31 mouse cellular contexts compared by ENCODE assay signal in the genomic region with DNA sequence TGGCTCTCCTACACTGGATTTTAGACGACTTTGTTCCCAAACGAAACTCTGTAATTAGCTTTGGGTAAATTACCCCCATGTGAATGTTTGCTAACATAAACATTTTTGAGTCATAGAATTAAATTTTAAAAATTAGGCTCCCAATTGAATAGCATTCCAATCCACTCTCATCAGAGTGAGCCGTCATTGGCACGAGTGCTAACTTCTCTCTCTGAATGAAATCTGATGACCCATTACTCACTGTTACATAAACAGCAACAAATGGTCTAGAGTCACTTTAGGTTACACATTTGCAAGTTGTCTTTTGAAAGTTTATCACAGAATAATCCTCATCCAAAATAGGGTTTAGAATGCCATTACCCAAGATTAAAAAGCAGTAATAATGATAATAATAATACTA. TPM values are rescaled to one million over a fixed set of nuclear protein-coding genes. Genes with fewer than 3 reads are reported as not detected.
DNase-seq lines count a peak whose midpoint lies in the region; ATAC-seq and TF ChIP-seq lines count a peak whose summit lies in the region.
"Had no signal": no experiment of that assay in that cellular context is flagged by ENCODE, and none has a peak within 500 bp of the region (broad histone marks: within the 10 kb centered on the region; RNA-seq: fewer than 3 reads in every experiment).

No protein-coding gene starts in this region.

- no peak for ATAC-seq in kidney, embryonic 16.5 days (ENCODE audit: low FRiP score, low TSS enrichment)
- ATAC-seq: activated CD4-positive, CD25-positive, alpha-beta regulatory T cell, adult 4 months; forebrain, embryonic 13.5 days; forebrain, embryonic 16.5 days; intestine, postnatal 0 days had no signal

- peaks cover 3% of the 10 kb centered on the region for H3K36me3 ChIP-seq in kidney, embryonic 16.5 days (ENCODE audit: insufficient read depth, low read length)

- H3K9ac ChIP-seq in kidney, embryonic 16.5 days (replicated peaks; ENCODE audit: low read length): no peak overlapping the region
- H3K9ac ChIP-seq: forebrain, embryonic 13.5 days; heart, embryonic 12.5 days; heart, embryonic 15.5 days; hindbrain, embryonic 12.5 days; hindbrain, embryonic 15.5 days had no signal

- no peak for TF ChIP-seq POLR2A in lung, adult 2 months (IDR thresholded peaks at IDR 0.05; ENCODE audit: borderline replicate concordance, extremely low read depth, low read depth, low read length)

- DNase-seq in gastrocnemius, postnatal 14 days: peak; percentile 9
- DNase-seq in gastrocnemius, postnatal 10 days: no peak
- peak; percentile 23 for DNase-seq in kidney, adult 9 months
- peak; percentile 63 for DNase-seq in NIH3T3 (ENCODE audit: low read depth)
- peak; percentile 67 for DNase-seq in skeletal muscle tissue, adult 2 months (ENCODE audit: low read depth, low spot score)
- DNase-seq in cerebellum, adult 9-10 months: no peak
- DNase-seq in lung, adult 2 months: no peak
- DNase-seq: adrenal gland, postnatal 10 days; adrenal gland, postnatal 36 days; cerebellum, adult 11 months; cerebellum, adult 2 months; cerebellum, postnatal 10 days; cerebellum, postnatal 36 days; gastrocnemius, postnatal 25 days; heart, postnatal 14 days; kidney, adult 2 months had no signal

- no peak overlapping the region for H3K4me2 ChIP-seq in kidney, embryonic 16.5 days (replicated peaks; ENCODE audit: low read depth, low read length)
- H3K4me2 ChIP-seq: forebrain, embryonic 13.5 days; heart, embryonic 12.5 days; heart, embryonic 15.5 days; hindbrain, embryonic 12.5 days; hindbrain, embryonic 15.5 days had no signal

- no peak for TF ChIP-seq CTCF in lung, adult 2 months (IDR thresholded peaks at IDR 0.05; ENCODE audit: insufficient read depth, low read length)

- H3K9me3 ChIP-seq in kidney, embryonic 16.5 days (ENCODE audit: low read length): no peaks in the 10 kb centered on the region
- H3K9me3 ChIP-seq: forebrain, embryonic 10.5 days; forebrain, embryonic 13.5 days; heart, embryonic 12.5 days; heart, embryonic 15.5 days; hindbrain, embryonic 12.5 days; hindbrain, embryonic 15.5 days had no signal

- whole genome bisulfite sequencing in kidney, embryonic 16.5 days: 43% methylated on average over 4 of the region's 4 CpGs
- WGBS in lung, adult 2 months: 47% methylated on average over 4 of the region's 4 CpGs

- intact Hi-C loops in gastrocnemius, postnatal 14 days (cut with DNase I; ENCODE audit: low total_unique reads): no loop called here

- no peak overlapping the region for H3K4me3 ChIP-seq in kidney, embryonic 16.5 days (ENCODE audit: low read length)
- H3K4me3 ChIP-seq in lung, adult 2 months (replicated peaks; ENCODE audit: extremely low read depth, low read depth, low read length): no peak overlapping the region
- H3K4me3 ChIP-seq: forebrain, embryonic 10.5 days; forebrain, embryonic 13.5 days; heart, embryonic 12.5 days; heart, embryonic 15.5 days; hindbrain, embryonic 12.5 days; hindbrain, embryonic 15.5 days had no signal

- no peaks in the 10 kb centered on the region for H3K27me3 ChIP-seq in kidney, embryonic 16.5 days (ENCODE audit: insufficient read depth, low read length)
- H3K27me3 ChIP-seq: forebrain, embryonic 13.5 days; heart, embryonic 12.5 days; heart, embryonic 15.5 days; hindbrain, embryonic 12.5 days; hindbrain, embryonic 15.5 days had no signal

- no peak overlapping the region for H3K27ac ChIP-seq in kidney, embryonic 16.5 days (ENCODE audit: low read length)
- H3K27ac ChIP-seq: forebrain, embryonic 10.5 days; forebrain, embryonic 13.5 days; heart, embryonic 15.5 days; hindbrain, embryonic 12.5 days; hindbrain, embryonic 15.5 days had no signal

- no peaks in the 10 kb centered on the region; the same call in 1 of the 2 replicates for H3K4me1 ChIP-seq in kidney, embryonic 16.5 days (ENCODE audit: insufficient read depth, low read length)
- peaks cover 4% of the 10 kb centered on the region; the same call in 1 of the 2 replicates for H3K4me1 ChIP-seq in lung, adult 2 months (ENCODE audit: control insufficient read depth, insufficient read depth, low read length)
- H3K4me1 ChIP-seq: forebrain, embryonic 10.5 days; forebrain, embryonic 13.5 days; hindbrain, embryonic 12.5 days; hindbrain, embryonic 15.5 days had no signal

RNA-seq across cellular contexts. Expression of gene Lmod2, which starts 12.0 kb away (rescaled TPM):
- total RNA-seq in gastrocnemius, postnatal 14 days (2021): 100 to 1,000 TPM; 118 to 208 TPM
- 100 to 1,000 TPM; 126 TPM for total RNA-seq in gastrocnemius, postnatal 10 days (2021)
- polyA plus RNA-seq in kidney, embryonic 16.5 days (2015; fragmentation: Nextera tagmentation; extraction: Ambion mirVana): 0.12 and 0.32 TPM in 2 replicates
- 2.3 and 6.4 TPM in 2 replicates for polyA plus RNA-seq in lung, adult 2 months (2012; rRNA removed)
- total RNA-seq: ES-E14; granulocyte monocyte progenitor cell, adult 5-6 weeks; hematopoietic stem cell, adult 5-6 weeks had no signal
- polyA plus RNA-seq: activated CD4-positive, CD25-positive, alpha-beta regulatory T cell, adult 4 months; cortical plate, adult 2 months; forebrain, embryonic 10.5 days; forebrain, embryonic 13.5 days; forebrain, embryonic 16.5 days; hindbrain, embryonic 12.5 days; hindbrain, embryonic 15.5 days; intestine, embryonic 14.5 days; intestine, postnatal 0 days had no signal

RNA-seq across cellular contexts. Expression of gene Wasl, which starts 55.3 kb away (rescaled TPM):
- 10 to 100 TPM; 18.9 to 19.7 TPM for total RNA-seq in gastrocnemius, postnatal 14 days (2021)
- total RNA-seq in gastrocnemius, postnatal 10 days (2021): 10 to 100 TPM; 19.0 to 26.3 TPM
- 82.1 and 99.1 TPM in 2 replicates for polyA plus RNA-seq in kidney, embryonic 16.5 days (2015; fragmentation: Nextera tagmentation; extraction: Ambion mirVana)
- polyA plus RNA-seq in lung, adult 2 months (2012; rRNA removed): 70.0 and 123 TPM in 2 replicates

Comparison
In these comparisons a context has a peak if more than half of its experiments do, and no peak if none do; other contexts are left out.
1. DNase-seq: peak in gastrocnemius, postnatal 14 days (single experiment), kidney, adult 9 months (single experiment), NIH3T3 (single experiment) and skeletal muscle tissue, adult 2 months (single experiment); none in gastrocnemius, postnatal 10 days (single experiment), cerebellum, adult 9-10 months (single experiment) and lung, adult 2 months (single experiment).